Mouse (Mus musculus): ENCODE measurements around the gene Pacsin1. TPM values are rescaled to one million over a fixed set of nuclear protein-coding genes. Genes with fewer than 3 reads are reported as not detected.

Gene Pacsin1
- polyA plus RNA-seq, 1 experiment from 2014 or later, result 3.5 TPM

GRCm38 (mm10) chr17:27732694-27733093, 77.4 kb downstream of the Pacsin1 start:
- H3K36me3 ChIP-seq (ENCODE audit: control insufficient read depth, insufficient read depth, low read length), result no peaks in the 10 kb centered on the region

GRCm38 (mm10) chr17:27734344-27735073, 79.2 kb downstream of the Pacsin1 start:
- WGBS, result 20% methylated on average over 12 of the region's 13 CpGs
- no peak overlapping the region for H3K27ac ChIP-seq (ENCODE audit: low read depth, low read length)

More at GRCm38 (mm10) chr17:27732694-27733093, 77.4 kb downstream of the Pacsin1 start:
- Histone ChIP-seq H3K9me3 (ENCODE audit: control insufficient read depth, low read length) (no peaks in the 10 kb centered on the region), H3K27ac (ENCODE audit: low read depth, low read length) (no peak overlapping the region), H3K4me1 (replicated peaks; ENCODE audit: control insufficient read depth, insufficient read depth, low read length) (0 out of 2 replicates have a peak, but pooled peaks cover 2% of the 10 kb centered on the region), H3K4me2 (replicated peaks; ENCODE audit: low read depth, low read length) (no peak overlapping the region), H3K4me3 (ENCODE audit: low read depth, low read length) (no peak overlapping the region), H3K9ac (ENCODE audit: low read depth, low read length) (no peak overlapping the region), H3K27me3 (ENCODE audit: control insufficient read depth, insufficient read depth, low read length) (no peaks in the 10 kb centered on the region)
- ATAC-seq (ENCODE audit: low FRiP score) (no peak), DNase-seq (ENCODE audit: low spot score) (no peak)
- WGBS, result 90% methylated on average over 3 of the region's 3 CpGs

GRCm38 (mm10) chr17:27740961-27741360, 85.7 kb downstream of the Pacsin1 start:
- no peak for ATAC-seq (ENCODE audit: low FRiP score)
- no peak overlapping the region for H3K9ac ChIP-seq (ENCODE audit: low read depth, low read length)
- 95% methylated on average over 6 of the region's 6 CpGs for WGBS

More at GRCm38 (mm10) chr17:27734344-27735073, 79.2 kb downstream of the Pacsin1 start:
- Histone ChIP-seq H3K27me3 (ENCODE audit: control insufficient read depth, insufficient read depth, low read length) (no peaks in the 10 kb centered on the region), H3K4me1 (replicated peaks; ENCODE audit: control insufficient read depth, insufficient read depth, low read length) (0 out of 2 replicates have a peak, but pooled peaks cover 2% of the 10 kb centered on the region), H3K4me2 (replicated peaks; ENCODE audit: low read depth, low read length) (no peak overlapping the region), H3K36me3 (ENCODE audit: control insufficient read depth, insufficient read depth, low read length) (no peaks in the 10 kb centered on the region), H3K9me3 (ENCODE audit: control insufficient read depth, low read length) (no peaks in the 10 kb centered on the region), H3K4me3 (ENCODE audit: low read depth, low read length) (no peak overlapping the region), H3K9ac (ENCODE audit: low read depth, low read length) (no peak overlapping the region)
- ATAC-seq (ENCODE audit: low FRiP score) (no peak), DNase-seq (ENCODE audit: low spot score) (no peak)

GRCm38 (mm10) chr17:27746446-27746845, 91.1 kb downstream of the Pacsin1 start:
- Histone ChIP-seq H3K4me3 (ENCODE audit: low read depth, low read length) (no peak overlapping the region), H3K27ac (ENCODE audit: low read depth, low read length) (no peak overlapping the region), H3K9ac (ENCODE audit: low read depth, low read length) (no peak overlapping the region), H3K9me3 (ENCODE audit: control insufficient read depth, low read length) (no peaks in the 10 kb centered on the region), H3K27me3 (ENCODE audit: control insufficient read depth, insufficient read depth, low read length) (no peaks in the 10 kb centered on the region), H3K4me1 (replicated peaks; ENCODE audit: control insufficient read depth, insufficient read depth, low read length) (no peaks in the 10 kb centered on the region), H3K36me3 (ENCODE audit: control insufficient read depth, insufficient read depth, low read length) (no peaks in the 10 kb centered on the region), H3K4me2 (replicated peaks; ENCODE audit: low read depth, low read length) (no peak overlapping the region)
- no peak for DNase-seq (ENCODE audit: low spot score)
- ATAC-seq (ENCODE audit: low FRiP score), result no peak
- WGBS, result 71% methylated on average over 4 of the region's 4 CpGs

More at GRCm38 (mm10) chr17:27740961-27741360, 85.7 kb downstream of the Pacsin1 start:
- H3K9me3 ChIP-seq (ENCODE audit: control insufficient read depth, low read length), result no peaks in the 10 kb centered on the region
- no peak overlapping the region for H3K4me2 ChIP-seq (replicated peaks; ENCODE audit: low read depth, low read length)
- H3K4me3 ChIP-seq (ENCODE audit: low read depth, low read length), result no peak overlapping the region
- no peak overlapping the region for H3K27ac ChIP-seq (ENCODE audit: low read depth, low read length)
- no peaks in the 10 kb centered on the region for H3K27me3 ChIP-seq (ENCODE audit: control insufficient read depth, insufficient read depth, low read length)
- H3K36me3 ChIP-seq (ENCODE audit: control insufficient read depth, insufficient read depth, low read length), result no peaks in the 10 kb centered on the region
- H3K4me1 ChIP-seq (replicated peaks; ENCODE audit: control insufficient read depth, insufficient read depth, low read length), result no peaks in the 10 kb centered on the region
- DNase-seq (ENCODE audit: low spot score), result no peak

- Histone ChIP-seq H3K9me3 (ENCODE audit: control insufficient read depth, low read length) (no peaks in the 10 kb centered on the region), H3K4me1 (replicated peaks; ENCODE audit: control insufficient read depth, insufficient read depth, low read length) (no peaks in the 10 kb centered on the region), H3K27me3 (ENCODE audit: control insufficient read depth, insufficient read depth, low read length) (no peaks in the 10 kb centered on the region), H3K4me2 (replicated peaks; ENCODE audit: low read depth, low read length) (no peak overlapping the region), H3K27ac (ENCODE audit: low read depth, low read length) (no peak overlapping the region), H3K9ac (ENCODE audit: low read depth, low read length) (no peak overlapping the region), H3K36me3 (ENCODE audit: control insufficient read depth, insufficient read depth, low read length) (no peaks in the 10 kb centered on the region), H3K4me3 (ENCODE audit: low read depth, low read length) (no peak overlapping the region)
- ATAC-seq (ENCODE audit: low FRiP score) (no peak), DNase-seq (ENCODE audit: low spot score) (no peak)
- WGBS, result 85% methylated on average over 2 of the region's 2 CpGs
Measured at GRCm38 (mm10) chr17:27748123-27748522, 92.8 kb downstream of the Pacsin1 start.

GRCm38 (mm10) chr17:27750451-27750942, 95.2 kb downstream of the Pacsin1 start:
- H3K9me3 ChIP-seq (ENCODE audit: control insufficient read depth, low read length), result no peaks in the 10 kb centered on the region
- H3K4me2 ChIP-seq (replicated peaks; ENCODE audit: low read depth, low read length), result no peak overlapping the region
- ATAC-seq (ENCODE audit: low FRiP score) (no peak), DNase-seq (ENCODE audit: low spot score) (no peak)
- H3K27me3 ChIP-seq (ENCODE audit: control insufficient read depth, insufficient read depth, low read length), result no peaks in the 10 kb centered on the region
- H3K36me3 ChIP-seq (ENCODE audit: control insufficient read depth, insufficient read depth, low read length), result no peaks in the 10 kb centered on the region
- H3K4me3 ChIP-seq (ENCODE audit: low read depth, low read length), result no peak overlapping the region
- H3K27ac ChIP-seq (ENCODE audit: low read depth, low read length), result no peak overlapping the region
- WGBS, result 86% methylated on average over 6 of the region's 6 CpGs
- H3K9ac ChIP-seq (ENCODE audit: low read depth, low read length), result no peak overlapping the region
- H3K4me1 ChIP-seq (replicated peaks; ENCODE audit: control insufficient read depth, insufficient read depth, low read length), result no peaks in the 10 kb centered on the region

- 89% methylated on average over 8 of the region's 8 CpGs for WGBS
- H3K4me1 ChIP-seq (replicated peaks; ENCODE audit: control insufficient read depth, insufficient read depth, low read length), result no peaks in the 10 kb centered on the region
- no peak overlapping the region for H3K4me2 ChIP-seq (replicated peaks; ENCODE audit: low read depth, low read length)
- no peaks in the 10 kb centered on the region for H3K9me3 ChIP-seq (ENCODE audit: control insufficient read depth, low read length)
- H3K9ac ChIP-seq (ENCODE audit: low read depth, low read length), result no peak overlapping the region
- H3K4me3 ChIP-seq (ENCODE audit: low read depth, low read length), result no peak overlapping the region
- ATAC-seq (ENCODE audit: low FRiP score) (no peak), DNase-seq (ENCODE audit: low spot score) (no peak)
- no peak overlapping the region for H3K27ac ChIP-seq (ENCODE audit: low read depth, low read length)
- H3K36me3 ChIP-seq (ENCODE audit: control insufficient read depth, insufficient read depth, low read length), result no peaks in the 10 kb centered on the region
- no peaks in the 10 kb centered on the region for H3K27me3 ChIP-seq (ENCODE audit: control insufficient read depth, insufficient read depth, low read length)
Measured at GRCm38 (mm10) chr17:27751314-27752202, 96.2 kb downstream of the Pacsin1 start.

- ATAC-seq (ENCODE audit: low FRiP score) (no peak), DNase-seq (ENCODE audit: low spot score) (no peak)
- Histone ChIP-seq H3K27ac (ENCODE audit: low read depth, low read length) (no peak overlapping the region), H3K36me3 (ENCODE audit: control insufficient read depth, insufficient read depth, low read length) (no peaks in the 10 kb centered on the region), H3K9me3 (ENCODE audit: control insufficient read depth, low read length) (no peaks in the 10 kb centered on the region), H3K4me2 (replicated peaks; ENCODE audit: low read depth, low read length) (no peak overlapping the region), H3K27me3 (ENCODE audit: control insufficient read depth, insufficient read depth, low read length) (no peaks in the 10 kb centered on the region), H3K4me1 (replicated peaks; ENCODE audit: control insufficient read depth, insufficient read depth, low read length) (no peaks in the 10 kb centered on the region), H3K4me3 (ENCODE audit: low read depth, low read length) (no peak overlapping the region), H3K9ac (ENCODE audit: low read depth, low read length) (no peak overlapping the region)
- WGBS, result 81% methylated on average over 6 of the region's 6 CpGs
Measured at GRCm38 (mm10) chr17:27760169-27760568, 104.9 kb downstream of the Pacsin1 start.

Measured in hindbrain, embryonic 11.5 days (tissue).